Mouse (Mus musculus): Measurements from ENCODE around the gene Lrrc52.

Gene Lrrc52

GRCm38 (mm10) chr1:167466765-167467426, at the start of gene Lrrc52:
Gene Lrrc52 (minus strand): TSS chr1:167466780.
- no peak for DNase-seq (ENCODE audit: low spot score in 2 of 2)

DNA sequence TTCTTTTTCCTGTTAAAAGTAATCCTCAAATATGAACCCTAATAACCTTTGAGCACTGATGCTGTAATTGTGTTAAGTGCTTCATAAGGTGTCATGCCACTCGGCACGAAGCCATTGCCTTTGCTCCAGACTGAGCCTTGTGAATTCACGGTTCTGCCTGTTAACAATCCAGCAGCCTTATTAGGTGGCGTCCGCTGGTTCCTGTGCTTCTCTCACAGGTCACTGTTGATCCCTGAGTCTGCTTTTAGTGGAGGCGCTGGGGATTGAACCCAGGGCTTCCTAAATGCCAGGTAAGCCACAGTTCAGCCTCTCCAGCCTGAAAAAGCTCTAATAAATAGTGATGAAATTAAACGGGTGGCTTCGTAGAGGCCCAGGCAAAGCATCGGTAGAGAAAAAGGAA, 45.0 kb upstream of the Lrrc52 start:
- no peak for DNase-seq (ENCODE audit: low spot score in 2 of 2)

GRCm38 (mm10) chr1:167506048-167506447, 39.5 kb upstream of the Lrrc52 start:
- no peak for DNase-seq (ENCODE audit: low spot score in 2 of 2)

DNA sequence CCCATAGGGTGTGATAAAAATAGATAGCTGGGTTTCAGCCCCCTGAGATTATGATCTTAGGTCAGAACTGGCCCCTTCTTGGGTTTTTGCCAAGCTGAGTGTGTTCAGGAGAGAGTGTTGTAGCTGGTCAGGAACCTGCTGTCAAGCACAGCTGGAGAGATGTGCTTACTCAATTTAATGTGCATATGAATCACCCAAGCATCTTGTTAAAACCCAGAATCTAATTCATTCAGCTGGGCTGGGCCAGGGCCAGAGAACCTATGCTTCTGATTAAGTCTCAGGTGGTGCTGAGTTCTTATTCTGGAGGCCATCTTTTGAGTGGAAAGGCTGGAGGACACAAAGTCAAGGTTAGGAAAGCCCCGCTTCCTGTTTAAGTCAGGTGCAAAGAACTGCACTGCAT, 38.8 kb upstream of the Lrrc52 start:
- no peak for DNase-seq (ENCODE audit: low spot score in 2 of 2)

DNA sequence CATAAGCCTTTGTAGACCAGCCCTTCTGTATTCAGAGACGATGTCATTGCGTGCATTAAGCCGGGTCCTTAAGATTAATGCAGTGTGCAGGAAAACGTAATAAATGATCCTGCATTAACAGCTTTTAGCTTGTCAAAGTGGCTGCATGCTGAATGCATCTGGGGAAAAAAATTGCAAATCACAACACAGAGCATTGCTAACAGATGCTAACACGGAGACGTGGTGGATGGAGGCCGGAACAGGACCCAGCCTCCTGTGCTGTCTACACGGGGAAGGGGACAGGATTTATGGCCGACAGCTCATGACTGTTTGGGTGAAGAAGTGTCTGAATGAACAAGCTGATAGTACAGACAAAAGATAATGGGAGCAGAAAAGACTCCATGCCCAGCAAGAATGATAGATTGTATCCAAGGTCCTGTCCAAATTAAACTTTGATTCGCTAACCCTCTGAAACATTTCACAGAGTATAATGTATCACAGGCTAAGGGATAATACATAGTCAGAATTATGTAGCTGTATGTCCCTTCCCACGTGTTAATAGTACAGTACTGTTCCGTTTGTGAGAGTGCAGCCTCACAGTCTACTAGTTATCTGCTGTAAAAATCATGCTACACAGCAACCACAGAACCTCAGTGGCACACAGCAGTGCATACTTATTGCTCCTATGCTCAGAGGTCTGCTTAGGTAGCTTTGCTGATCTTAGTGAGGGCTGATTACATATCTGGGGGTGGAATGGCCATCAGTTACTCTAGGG, 32.7 kb upstream of the Lrrc52 start:
- no peak for DNase-seq (ENCODE audit: low spot score in 2 of 2)

- no peak for DNase-seq (ENCODE audit: low spot score in 2 of 2)
Measured at GRCm38 (mm10) chr1:167497991-167498390, 31.4 kb upstream of the Lrrc52 start.

GRCm38 (mm10) chr1:167497560-167497959, 31.0 kb upstream of the Lrrc52 start:
- DNase-seq (ENCODE audit: low spot score in 2 of 2), result no peak

DNA sequence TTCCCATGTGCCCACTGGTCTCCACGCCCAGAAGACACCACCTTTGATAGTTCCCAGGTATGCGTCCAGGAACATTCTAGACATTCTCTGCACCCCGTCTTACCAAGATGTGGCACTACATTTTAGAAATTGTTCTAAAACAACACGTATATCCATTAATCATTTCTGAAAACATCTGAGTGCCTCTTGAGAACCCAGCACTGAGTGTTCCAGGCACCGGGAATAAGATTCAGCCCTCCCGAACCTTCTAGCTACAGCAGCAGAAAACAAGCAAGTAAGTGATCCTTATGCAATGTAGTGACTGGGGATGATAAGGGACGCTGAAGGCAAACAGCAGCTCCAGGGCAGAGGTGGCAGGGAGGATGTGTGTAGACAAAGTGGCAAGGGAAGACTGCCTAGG, 24.9 kb upstream of the Lrrc52 start:
- no peak for DNase-seq (ENCODE audit: low spot score in 2 of 2)

GRCm38 (mm10) chr1:167487933-167488332, 21.4 kb upstream of the Lrrc52 start:
- DNase-seq (ENCODE audit: low spot score in 2 of 2), result no peak

DNA sequence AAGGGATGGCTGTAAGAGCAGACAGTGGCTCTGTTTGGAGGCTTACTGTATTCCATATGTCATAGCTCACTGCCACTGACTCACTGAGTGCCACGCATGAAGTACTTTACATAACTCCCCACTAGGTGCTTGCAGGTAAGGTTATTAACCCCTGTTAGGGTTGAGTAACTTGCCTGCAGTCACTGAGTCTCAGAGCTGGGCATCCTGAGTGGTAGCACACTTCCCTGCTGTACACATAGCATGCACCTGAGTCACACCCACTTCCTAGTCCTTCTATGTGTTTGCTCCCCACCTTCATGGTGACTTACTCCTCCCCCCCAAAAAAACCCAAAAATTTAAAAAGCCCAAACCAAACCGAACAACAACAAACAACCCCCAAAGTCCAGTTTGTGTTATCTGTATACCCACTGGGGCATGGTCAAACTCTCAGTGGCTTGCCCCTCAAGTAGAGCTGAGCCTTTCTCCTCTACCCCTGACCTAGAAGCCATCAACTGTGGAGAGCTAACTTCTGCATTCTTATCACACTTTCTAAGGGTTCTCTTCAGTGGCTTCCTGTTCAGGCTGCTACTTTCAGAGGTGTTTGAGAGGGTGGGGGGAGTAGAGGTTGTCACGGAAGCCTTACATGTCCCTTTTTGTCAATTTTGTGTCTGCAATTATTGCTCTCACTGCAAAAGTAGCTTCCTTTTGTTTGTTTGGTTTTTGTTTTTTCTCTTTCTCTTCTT, 20.5 kb upstream of the Lrrc52 start:
- no peak for DNase-seq (ENCODE audit: low spot score in 2 of 2)

GRCm38 (mm10) chr1:167482863-167483262, 16.3 kb upstream of the Lrrc52 start:
- DNase-seq (ENCODE audit: low spot score in 2 of 2), result no peak

DNA sequence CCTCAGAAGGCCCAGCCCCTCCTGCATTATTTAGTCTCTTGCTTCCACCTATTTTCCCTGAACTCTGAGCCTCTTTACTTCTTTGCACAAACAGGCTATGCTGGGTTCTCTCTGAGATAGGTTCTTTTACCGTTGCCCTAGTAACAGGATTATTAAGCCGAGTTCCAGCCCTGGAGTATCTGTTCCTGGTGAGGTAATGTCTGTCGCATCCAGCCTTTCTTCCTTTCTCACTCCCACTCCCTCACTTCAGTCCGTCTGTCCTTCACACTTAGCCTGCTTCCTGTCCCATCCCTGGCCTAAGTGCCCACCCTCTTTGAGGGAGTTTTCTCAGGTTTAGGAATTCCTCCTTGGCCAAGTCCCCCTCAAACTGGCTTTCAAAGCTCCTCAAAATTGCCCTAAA, 7.0 kb upstream of the Lrrc52 start:
- no peak for DNase-seq (ENCODE audit: low spot score in 2 of 2)

GRCm38 (mm10) chr1:167467916-167468315, 1.3 kb upstream of the Lrrc52 start:
- no peak for DNase-seq (ENCODE audit: low spot score in 2 of 2)

DNA sequence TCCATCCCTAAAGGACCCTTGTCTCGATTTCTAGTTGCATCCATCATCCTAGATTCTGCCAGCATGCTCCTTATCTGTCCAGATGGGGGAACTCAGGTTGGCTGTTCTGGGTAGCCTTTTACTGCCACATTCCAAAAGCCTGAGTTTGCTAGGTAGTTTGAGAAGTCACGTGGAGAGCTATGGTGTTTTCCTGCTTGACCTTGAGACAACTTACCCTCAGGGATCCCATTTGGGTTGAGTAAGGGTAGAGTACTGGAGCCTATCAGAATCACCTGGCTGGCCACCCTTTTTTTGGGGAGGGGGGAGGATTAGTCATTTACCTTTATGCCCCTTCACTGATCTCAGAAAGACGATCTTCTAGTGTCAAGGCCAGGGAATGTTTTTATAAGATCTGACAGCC, 9.3 kb downstream of the Lrrc52 start:
- DNase-seq (ENCODE audit: low spot score in 2 of 2), result no peak

GRCm38 (mm10) chr1:167453048-167453447, 13.5 kb downstream of the Lrrc52 start:
- DNase-seq (ENCODE audit: low spot score in 2 of 2), result no peak

DNA sequence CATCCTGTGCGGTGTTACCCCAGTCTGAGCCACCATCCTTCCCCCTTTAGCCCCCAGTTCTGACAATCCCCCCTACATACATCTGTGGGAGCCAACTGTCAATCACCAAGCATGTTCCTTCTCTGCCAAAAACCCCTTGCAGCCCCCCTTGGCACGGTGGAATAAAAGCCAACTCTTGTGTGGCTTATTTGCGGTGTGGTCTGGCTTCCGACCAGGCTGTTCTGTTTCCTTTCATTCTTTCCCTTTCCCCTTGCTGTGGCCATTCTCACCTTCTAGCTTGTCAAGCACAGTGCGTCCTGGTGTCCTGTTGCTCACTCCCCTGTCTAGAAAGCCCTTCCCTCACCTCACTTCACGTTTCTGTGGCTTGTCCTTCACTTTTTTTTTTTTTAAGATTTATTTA, 14.1 kb downstream of the Lrrc52 start:
- DNase-seq (ENCODE audit: low spot score in 2 of 2), result no peak

- DNase-seq (ENCODE audit: low spot score in 2 of 2), result no peak
Measured at GRCm38 (mm10) chr1:167448598-167448997, 18.0 kb downstream of the Lrrc52 start.

- no peak for DNase-seq (ENCODE audit: low spot score in 2 of 2)
Measured at GRCm38 (mm10) chr1:167448088-167448487, 18.5 kb downstream of the Lrrc52 start.

DNA sequence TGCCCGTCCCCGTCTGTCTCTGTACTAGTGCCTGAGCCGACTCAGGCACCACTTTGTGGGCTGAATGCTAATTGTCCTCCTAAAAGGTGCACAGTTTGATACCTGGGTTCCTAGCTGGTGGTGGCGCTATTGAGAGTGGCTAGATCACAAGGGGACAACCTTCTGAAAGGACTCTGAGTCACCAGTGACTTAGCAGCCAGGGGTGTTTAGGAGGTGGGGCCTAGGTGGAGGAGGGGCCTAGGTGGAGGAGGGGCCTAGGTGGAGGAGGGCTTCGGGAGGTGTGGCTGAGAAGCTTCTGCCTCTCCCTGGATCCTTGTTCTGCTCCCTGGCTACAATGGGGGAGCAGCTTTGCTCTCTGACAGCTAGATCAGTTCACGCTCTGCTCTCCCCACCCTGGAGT, 20.1 kb downstream of the Lrrc52 start:
- no peak for DNase-seq (ENCODE audit: low spot score in 2 of 2)

GRCm38 (mm10) chr1:167445167-167445566, 21.4 kb downstream of the Lrrc52 start:
- no peak for DNase-seq (ENCODE audit: low spot score in 2 of 2)

GRCm38 (mm10) chr1:167438231-167438885, 28.2 kb downstream of the Lrrc52 start:
- no peak for DNase-seq (ENCODE audit: low spot score in 2 of 2)

- no peak for DNase-seq (ENCODE audit: low spot score in 2 of 2)
Measured at GRCm38 (mm10) chr1:167437091-167437490, 29.5 kb downstream of the Lrrc52 start.
